Mouse (Mus musculus) mammary gland, adult 2 months (tissue): ENCODE results near the gene Ranbp3l. TPM values are rescaled to one million over a fixed set of nuclear protein-coding genes. Genes with fewer than 3 reads are reported as not detected.

Experiments used
- polyA plus RNA-seq: library from polyadenylated mRNA; depleted of rRNA; stranded (reverse); fragments of >200 nt; gene quantifications from 2 replicates; pipeline ENCODE4 v1.2.3, GENCODE M21; 2012; ENCODE audit warnings: low replicate concordance; rRNA removed

Gene Ranbp3l
- polyA plus RNA-seq, result 0.04 and 0.26 TPM in 2 replicates

GRCm38 (mm10) chr15:8967573-8968228, at the start of gene Ranbp3l:
TSS of gene Ranbp3l (plus strand) at chr15:8967949.

GRCm38 (mm10) chr15:9070912-9071555, 103.3 kb downstream of the Ranbp3l start, which contains the start of gene Nadk2:
TSS of gene Nadk2 (plus strand) at chr15:9071260.

Other genes with a start within 250 kb of the Ranbp3l start
- gene Nadk2, start 103.3 kb downstream of the Ranbp3l start, polyA plus RNA-seq, result 8.1 and 11.0 TPM in 2 replicates
- 6.1 and 19.5 TPM in 2 replicates for gene Lmbrd2, start 172.6 kb downstream of the Ranbp3l start, polyA plus RNA-seq
- gene Skp2, start 187.5 kb downstream of the Ranbp3l start, polyA plus RNA-seq, result 0.59 and 1.2 TPM in 2 replicates